Mouse (Mus musculus): ENCODE measurements at regions not wholly inside any gene's neighbourhood (a gene's known extent, or its start where the extent isn't known, plus 50 kb on each side); places are given as distances from the start of the nearest gene placed in this dataset.

DNA sequence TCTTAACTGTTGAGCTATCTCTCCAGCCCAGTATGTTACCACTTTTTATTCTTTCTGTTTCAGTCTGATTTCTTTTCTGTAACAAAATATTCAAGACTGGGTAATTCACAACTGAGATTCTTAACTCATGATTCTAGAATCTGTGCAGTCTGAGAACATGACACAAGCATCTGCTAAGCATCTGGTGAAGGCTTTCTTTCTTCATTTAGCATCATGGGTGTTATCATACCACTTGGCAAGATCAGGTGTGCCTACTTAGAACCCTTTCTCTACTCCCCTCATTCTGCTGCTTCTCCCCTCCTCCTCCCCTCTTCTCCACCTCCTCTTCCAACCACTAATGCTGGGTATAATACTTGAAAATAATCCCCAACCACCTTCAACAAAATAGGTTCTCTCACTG is 62.1 kb upstream of the Pfn2 start:
- Histone ChIP-seq H3K9ac (no peak overlapping the region), H3K9me3 (no peaks in the 10 kb centered on the region), H3K4me3 (no peak overlapping the region)

DNA sequence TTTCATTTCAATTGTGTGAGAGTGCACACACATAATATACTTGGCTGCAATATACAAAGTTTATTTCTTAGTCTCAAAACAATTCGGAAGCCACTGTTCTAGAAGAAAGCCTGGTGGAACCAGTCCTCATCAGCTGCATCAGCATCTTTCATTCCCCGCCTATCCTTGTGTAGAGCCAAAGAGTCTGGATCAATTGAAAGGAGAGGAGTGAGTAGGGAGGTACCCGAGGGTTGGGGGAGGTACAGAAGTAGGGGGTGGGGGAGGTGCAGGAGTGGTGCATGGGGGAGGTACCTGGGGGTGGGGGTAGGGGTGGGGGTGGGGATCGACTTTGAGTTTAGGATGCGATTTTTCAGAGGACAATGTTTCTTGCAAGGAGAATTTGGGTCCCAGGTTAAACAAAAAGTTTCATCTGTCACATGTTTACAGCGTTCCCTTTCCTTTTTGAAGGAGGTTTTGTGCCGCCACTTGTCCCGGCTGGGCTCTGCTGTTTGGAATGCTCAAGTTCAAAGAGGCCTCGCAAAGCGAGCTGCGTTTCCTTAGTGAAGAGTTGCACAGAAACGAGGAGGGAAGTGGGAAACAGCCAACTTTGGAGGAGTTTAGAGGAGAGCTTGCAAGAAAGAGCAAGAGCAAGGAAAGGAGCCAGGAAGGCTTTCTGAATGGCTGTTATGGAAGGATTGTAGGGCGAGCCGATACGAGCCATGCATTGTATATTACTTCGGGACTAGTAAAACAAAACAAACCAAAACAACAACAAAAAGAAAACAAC is 64.1 kb upstream of the Pfn2 start:
- Histone ChIP-seq H3K36me3 (no peaks in the 10 kb centered on the region), H3K27ac (0 out of 2 replicates have a peak overlapping the region, but pooled peaks have one; percentile 7), H3K4me3 (peak overlapping the region; percentile 23), H3K9me3 (no peaks in the 10 kb centered on the region), H3K27me3 (no peaks in the 10 kb centered on the region), H3K4me2 (peak overlapping the region; percentile 50), H3K9ac (0 out of 2 replicates have a peak overlapping the region, but pooled peaks have one; percentile 51), H3K4me1 (peaks cover 10% of the 10 kb centered on the region)
- 21% methylated on average over 16 of the region's 16 CpGs for WGBS
- ATAC-seq (ENCODE audit: insufficient number of reproducible peaks, insufficient read depth, low FRiP score, low TSS enrichment, low read depth): no peak

More for the DNA sequence above, 62.1 kb upstream of the Pfn2 start:
- Histone ChIP-seq H3K27me3 (no peaks in the 10 kb centered on the region), H3K4me2 (no peak overlapping the region), H3K4me1 (peaks cover 10% of the 10 kb centered on the region), H3K36me3 (no peaks in the 10 kb centered on the region), H3K27ac (no peak overlapping the region)
- ATAC-seq (ENCODE audit: insufficient number of reproducible peaks, insufficient read depth, low FRiP score, low TSS enrichment, low read depth): no peak

DNA sequence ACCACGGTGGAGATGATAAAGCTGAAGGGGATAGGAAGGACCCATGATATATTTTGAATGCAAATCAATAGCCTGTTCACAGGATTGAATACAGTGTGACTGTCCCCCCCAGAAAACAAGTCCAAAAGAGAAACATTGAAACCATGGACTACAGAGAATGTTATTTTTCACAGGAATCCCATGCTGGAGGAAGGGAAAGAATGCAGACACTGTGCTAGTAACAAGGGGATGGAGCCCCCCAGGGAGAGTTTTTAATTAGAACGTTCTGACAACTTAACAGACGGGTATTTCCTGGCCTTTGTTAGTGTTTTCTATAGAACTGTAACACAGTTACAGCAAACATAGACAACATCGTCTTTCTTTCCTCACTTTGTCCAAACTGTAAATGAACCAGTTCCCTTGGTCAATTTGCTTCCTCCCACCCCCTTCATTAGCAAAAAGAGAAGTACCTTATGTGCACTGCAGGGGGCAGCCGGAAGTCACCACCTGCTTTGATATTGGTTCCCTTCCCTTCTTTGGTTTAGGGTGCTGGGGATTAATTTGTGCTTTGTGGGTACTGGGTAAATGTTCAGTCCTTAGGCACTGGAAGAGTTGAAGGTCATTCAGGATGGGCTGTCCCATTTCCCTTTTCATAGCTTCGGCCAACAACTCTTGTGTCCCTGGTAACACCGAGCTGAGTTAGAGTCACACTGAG is 64.9 kb upstream of the Pfn2 start:
- WGBS: 46% methylated on average over 7 of the region's 7 CpGs
- Histone ChIP-seq H3K4me1 (peaks cover 10% of the 10 kb centered on the region), H3K27ac (no peak overlapping the region), H3K27me3 (no peaks in the 10 kb centered on the region), H3K36me3 (no peaks in the 10 kb centered on the region), H3K4me2 (peak overlapping the region; percentile 50), H3K9me3 (no peaks in the 10 kb centered on the region), H3K4me3 (peak overlapping the region; percentile 23), H3K9ac (no peak overlapping the region)
- ATAC-seq (ENCODE audit: insufficient number of reproducible peaks, insufficient read depth, low FRiP score, low TSS enrichment, low read depth): no peak

DNA sequence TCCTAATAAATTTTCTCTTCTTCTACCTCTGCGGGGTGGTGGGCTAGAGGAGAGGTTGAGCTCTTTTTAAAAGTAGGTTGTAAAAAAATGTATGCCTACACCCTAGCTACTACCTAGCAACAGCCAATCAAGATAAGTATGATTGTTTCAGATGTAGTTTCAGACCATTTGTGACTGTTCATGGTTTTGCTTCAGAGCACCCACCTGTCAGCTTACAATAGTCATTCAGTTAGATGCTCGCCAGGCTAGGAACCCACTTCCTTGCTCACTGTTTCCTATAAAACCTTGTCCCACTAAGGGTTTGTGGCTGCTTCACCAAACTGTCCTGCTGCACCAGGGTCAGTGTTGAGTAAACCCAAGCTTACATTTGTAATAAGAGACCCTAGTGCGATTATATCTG is 66.8 kb upstream of the Pfn2 start:
- Histone ChIP-seq H3K9me3 (no peaks in the 10 kb centered on the region), H3K4me2 (no peak overlapping the region), H3K27ac (no peak overlapping the region), H3K36me3 (no peaks in the 10 kb centered on the region), H3K9ac (no peak overlapping the region), H3K4me3 (no peak overlapping the region), H3K27me3 (no peaks in the 10 kb centered on the region), H3K4me1 (peaks cover 10% of the 10 kb centered on the region)
- no peak for ATAC-seq (ENCODE audit: insufficient number of reproducible peaks, insufficient read depth, low FRiP score, low TSS enrichment, low read depth)
- WGBS: 89% methylated on average over 3 of the region's 3 CpGs

DNA sequence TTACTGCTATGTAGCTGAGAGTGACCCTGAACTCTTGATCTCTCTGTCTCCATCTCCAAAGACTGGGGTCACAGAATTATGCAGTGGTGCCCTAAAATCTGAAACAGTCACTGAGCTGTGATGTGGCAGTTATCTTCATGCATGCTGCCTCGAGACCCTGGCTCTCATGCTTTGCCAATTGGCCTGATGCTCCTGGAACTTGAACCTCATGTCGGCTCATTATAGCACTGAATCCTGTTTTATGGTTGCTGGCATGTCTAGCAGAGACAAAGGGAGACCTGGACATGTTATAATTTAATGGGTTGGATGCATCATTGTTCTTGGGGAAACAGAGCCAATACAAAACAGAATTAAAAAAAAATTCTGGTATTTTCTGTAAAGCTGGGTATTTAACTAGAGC is 71.0 kb upstream of the Pfn2 start:
- no peak for ATAC-seq (ENCODE audit: insufficient number of reproducible peaks, insufficient read depth, low FRiP score, low TSS enrichment, low read depth)
- Histone ChIP-seq H3K4me3 (no peak overlapping the region), H3K9me3 (no peaks in the 10 kb centered on the region), H3K27me3 (no peaks in the 10 kb centered on the region), H3K9ac (no peak overlapping the region), H3K36me3 (no peaks in the 10 kb centered on the region), H3K4me2 (no peak overlapping the region), H3K4me1 (peaks cover 2% of the 10 kb centered on the region; the same call in 1 of the 2 replicates), H3K27ac (no peak overlapping the region)
- 66% methylated on average over 2 of the region's 2 CpGs for WGBS

DNA sequence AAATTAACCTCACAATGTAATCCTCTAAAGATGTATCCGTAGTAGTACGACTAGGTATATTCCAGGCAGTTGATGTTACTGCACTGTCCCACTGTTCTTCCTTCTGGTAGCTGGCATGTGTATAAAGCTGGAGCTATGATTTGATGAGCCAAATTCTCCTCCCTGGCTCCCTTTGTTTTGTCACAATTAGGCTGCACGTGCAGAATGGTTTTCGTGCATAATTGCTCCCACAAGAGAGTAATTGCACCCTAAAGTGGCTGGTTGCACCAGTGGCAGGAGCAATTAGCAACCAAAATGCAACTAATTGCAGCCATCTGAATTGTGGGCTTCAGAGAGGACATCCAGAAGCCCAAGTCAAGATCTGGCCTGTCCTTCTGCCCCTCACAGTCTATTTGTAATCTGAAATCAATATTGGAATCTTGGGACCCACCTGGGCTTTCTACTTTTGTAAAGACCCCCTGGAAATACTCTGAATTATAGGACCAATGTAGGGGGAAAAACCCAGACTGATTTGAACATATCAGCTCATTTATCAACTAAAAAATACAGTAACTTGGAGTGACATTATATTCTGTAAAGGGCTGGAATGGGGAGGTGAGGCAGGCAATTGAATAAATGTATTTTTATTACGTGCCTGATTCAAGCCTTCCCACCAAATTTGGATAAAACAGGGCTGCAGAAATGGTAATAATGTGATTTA is 71.7 kb upstream of the Pfn2 start:
- Histone ChIP-seq H3K4me1 (peaks cover 2% of the 10 kb centered on the region; the same call in 1 of the 2 replicates), H3K36me3 (no peaks in the 10 kb centered on the region), H3K9ac (no peak overlapping the region), H3K27me3 (no peaks in the 10 kb centered on the region), H3K4me2 (no peak overlapping the region), H3K27ac (no peak overlapping the region), H3K9me3 (no peaks in the 10 kb centered on the region), H3K4me3 (no peak overlapping the region)
- ATAC-seq (ENCODE audit: insufficient number of reproducible peaks, insufficient read depth, low FRiP score, low TSS enrichment, low read depth): no peak
- 54% methylated on average over 5 of the region's 5 CpGs for WGBS

DNA sequence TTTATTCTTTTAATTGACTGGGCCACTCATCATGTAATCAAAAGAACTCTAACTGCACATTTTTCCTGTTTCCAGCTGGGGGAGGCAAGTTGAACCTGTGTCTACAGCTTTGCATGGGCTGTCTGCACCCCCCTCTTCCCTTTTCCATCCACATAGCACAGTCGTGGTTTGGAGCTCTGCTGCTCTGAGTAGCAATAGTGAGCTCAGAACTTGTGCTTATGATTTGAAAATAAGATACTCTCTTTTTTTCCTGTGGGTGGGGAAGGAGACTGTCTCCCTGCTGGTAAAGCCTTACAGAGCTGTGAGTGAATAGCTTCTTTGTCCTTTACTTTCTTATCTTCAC is 72.2 kb upstream of the Pfn2 start:
- no peak overlapping the region for H3K27ac ChIP-seq
- no peaks in the 10 kb centered on the region for H3K36me3 ChIP-seq
- H3K9me3 ChIP-seq: no peaks in the 10 kb centered on the region
- no peak overlapping the region for H3K4me2 ChIP-seq
- 6% methylated on average over 1 of the region's 1 CpGs for WGBS
- H3K4me3 ChIP-seq: no peak overlapping the region
- ATAC-seq (ENCODE audit: insufficient number of reproducible peaks, insufficient read depth, low FRiP score, low TSS enrichment, low read depth): no peak
- H3K27me3 ChIP-seq: no peaks in the 10 kb centered on the region
- no peak overlapping the region for H3K9ac ChIP-seq
- peaks cover 2% of the 10 kb centered on the region; the same call in 1 of the 2 replicates for H3K4me1 ChIP-seq

DNA sequence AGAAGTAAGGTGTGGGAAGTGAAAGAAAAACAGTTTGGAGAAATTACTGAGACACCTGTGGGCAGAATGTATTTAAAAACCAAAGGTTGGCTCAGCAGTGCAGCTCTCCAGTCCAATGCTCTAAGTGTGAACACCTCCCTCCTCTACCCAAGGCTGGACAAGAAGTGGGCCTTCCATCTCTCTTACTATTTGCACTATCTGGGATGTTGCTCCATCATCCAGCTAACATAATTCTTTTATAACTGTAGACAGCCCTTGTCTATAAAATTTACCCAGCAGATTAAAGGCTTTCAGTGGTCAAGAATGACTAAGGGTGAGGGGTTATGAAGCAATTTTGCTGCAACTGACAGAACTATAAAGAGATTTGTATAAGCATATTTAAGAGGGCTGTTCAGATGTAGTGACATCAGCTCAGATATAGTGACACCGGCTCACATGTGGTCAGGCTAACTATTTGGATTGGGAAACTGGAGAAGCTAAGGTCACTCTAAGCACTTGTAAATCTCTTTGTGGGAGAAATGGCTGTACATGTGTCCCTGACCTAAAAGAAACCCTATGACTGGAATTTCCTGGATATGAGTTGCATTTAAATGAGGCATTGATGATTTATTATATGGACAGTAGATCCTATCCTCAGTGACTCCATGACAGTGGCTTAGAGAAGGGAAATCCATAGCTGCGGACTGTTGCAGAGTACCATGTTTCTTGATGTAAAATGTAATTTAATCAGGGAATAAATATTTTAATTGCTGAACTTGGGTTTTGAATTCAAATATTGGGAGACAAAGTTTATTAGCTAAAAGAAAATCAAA is 73.4 kb upstream of the Pfn2 start:
- no peaks in the 10 kb centered on the region for H3K27me3 ChIP-seq
- no peak overlapping the region for H3K27ac ChIP-seq
- peaks cover 2% of the 10 kb centered on the region; the same call in 1 of the 2 replicates for H3K4me1 ChIP-seq
- H3K4me2 ChIP-seq: no peak overlapping the region
- no peaks in the 10 kb centered on the region for H3K36me3 ChIP-seq
- ATAC-seq (ENCODE audit: insufficient number of reproducible peaks, insufficient read depth, low FRiP score, low TSS enrichment, low read depth): no peak
- H3K9me3 ChIP-seq: no peaks in the 10 kb centered on the region; the same call in 1 of the 2 replicates
- no peak overlapping the region for H3K9ac ChIP-seq
- WGBS: 87% methylated on average over 2 of the region's 2 CpGs
- H3K4me3 ChIP-seq: no peak overlapping the region

DNA sequence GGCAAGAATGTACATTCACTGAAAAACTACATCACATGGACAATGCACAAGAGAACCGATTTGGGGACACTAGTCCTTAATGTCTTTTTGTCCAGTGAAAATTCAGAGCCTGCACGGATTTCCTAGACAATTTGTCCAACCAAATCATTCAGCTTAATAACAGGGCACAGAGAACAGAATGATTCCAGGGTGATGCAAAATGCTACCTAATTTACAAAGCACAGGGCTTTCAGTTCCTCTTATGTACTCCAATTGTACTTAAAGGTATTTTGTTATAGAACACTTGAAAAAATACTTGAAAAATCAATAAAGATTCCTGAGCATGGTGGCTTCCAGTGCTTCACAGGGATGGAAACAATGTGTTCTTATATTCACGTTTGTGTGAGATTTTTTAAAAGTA is 75.2 kb upstream of the Pfn2 start:
- no peak overlapping the region for H3K27ac ChIP-seq
- H3K27me3 ChIP-seq: no peaks in the 10 kb centered on the region
- H3K36me3 ChIP-seq: no peaks in the 10 kb centered on the region
- no peaks in the 10 kb centered on the region; the same call in 1 of the 2 replicates for H3K9me3 ChIP-seq
- H3K9ac ChIP-seq: no peak overlapping the region
- WGBS: 75% methylated on average over 3 of the region's 3 CpGs
- H3K4me1 ChIP-seq: peaks cover 2% of the 10 kb centered on the region; the same call in 1 of the 2 replicates
- no peak overlapping the region for H3K4me2 ChIP-seq
- no peak overlapping the region for H3K4me3 ChIP-seq
- ATAC-seq (ENCODE audit: insufficient number of reproducible peaks, insufficient read depth, low FRiP score, low TSS enrichment, low read depth): no peak

DNA sequence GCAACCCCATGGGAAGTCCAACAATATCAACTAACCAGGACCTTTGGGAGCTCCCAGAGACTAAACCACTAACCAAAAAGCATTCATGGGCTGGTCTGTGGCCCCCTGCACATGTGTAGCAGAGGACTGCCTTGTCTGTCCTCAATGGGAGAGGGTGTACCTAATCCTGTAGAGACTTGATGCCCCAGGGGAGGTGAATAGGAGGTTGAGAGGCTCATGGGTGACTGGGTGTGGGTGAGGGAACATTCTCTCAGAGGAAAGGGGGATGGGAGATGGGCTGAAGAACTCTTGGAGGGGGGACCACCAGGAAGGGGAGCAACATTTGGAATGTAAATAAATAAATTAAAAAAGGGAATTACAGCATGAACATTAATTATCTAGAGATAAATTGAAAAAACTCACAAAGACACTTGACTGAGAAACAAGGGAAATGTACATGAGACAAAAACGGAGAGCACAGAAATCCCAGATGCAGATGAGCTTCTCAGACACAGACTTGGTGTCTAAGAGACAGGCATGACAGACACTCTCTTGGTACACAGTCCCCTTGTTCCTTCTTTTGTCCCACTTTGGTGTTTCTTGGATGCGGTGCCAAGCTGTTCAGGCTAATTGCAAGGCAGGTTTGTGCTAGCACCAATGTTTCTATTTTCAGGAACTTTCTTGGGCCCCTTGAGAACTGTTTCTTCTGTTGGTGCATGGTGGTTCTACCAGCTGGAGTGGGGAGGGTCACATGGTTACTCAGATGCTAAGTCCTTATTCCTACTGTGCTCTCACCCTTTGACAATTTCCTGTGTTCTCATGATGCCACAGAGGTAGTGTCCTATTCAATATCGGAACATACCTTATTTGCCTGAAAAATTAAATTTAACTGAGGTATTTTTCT is 85.0 kb upstream of the Pfn2 start:
- no peaks in the 10 kb centered on the region for H3K9me3 ChIP-seq
- H3K9ac ChIP-seq: no peak overlapping the region
- no peak overlapping the region for H3K27ac ChIP-seq
- no peaks in the 10 kb centered on the region for H3K36me3 ChIP-seq
- no peak overlapping the region for H3K4me3 ChIP-seq
- 86% methylated on average over 3 of the region's 3 CpGs for WGBS
- H3K4me2 ChIP-seq: no peak overlapping the region
- H3K4me1 ChIP-seq: peaks cover 3% of the 10 kb centered on the region; the same call in 1 of the 2 replicates
- ATAC-seq (ENCODE audit: insufficient number of reproducible peaks, insufficient read depth, low FRiP score, low TSS enrichment, low read depth): no peak
- H3K27me3 ChIP-seq: no peaks in the 10 kb centered on the region

Data from embryonic facial prominence, embryonic 13.5 days (tissue).